Mouse (Mus musculus): ENCODE measurements around the gene Loxl1. TPM values are rescaled to one million over a fixed set of nuclear protein-coding genes. Genes with fewer than 3 reads are reported as not detected.
"Not testable (repeated sequence)": the region's sequence is repeated elsewhere in the genome, so short reads cannot be mapped to it uniquely, and the experiment has no call there.

The Loxl1 gene
- polyA plus RNA-seq, 2 experiments = 0.80 to 1.2 TPM

DNA sequence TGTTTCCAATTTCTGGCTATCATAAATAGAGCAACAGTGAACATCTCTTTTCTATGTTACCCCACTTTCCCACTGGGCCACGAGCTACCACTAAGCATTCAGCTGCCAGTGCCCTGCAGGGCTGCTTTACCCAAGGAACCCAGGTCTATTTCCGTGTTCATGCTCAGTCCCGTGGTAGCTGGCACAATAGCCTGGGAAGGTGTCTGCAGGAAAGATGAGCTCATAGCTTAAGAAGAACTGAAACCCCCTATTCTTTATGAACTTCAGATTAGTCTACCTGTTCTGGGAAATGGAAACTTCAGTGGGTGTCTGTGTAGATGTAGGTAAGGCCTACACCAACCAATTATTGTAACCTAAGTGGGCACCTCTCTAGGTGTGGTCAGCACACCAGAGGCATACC, 47.6 kb downstream of the Loxl1 start:
- no peak for TF ChIP-seq EP300 (IDR thresholded peaks at IDR 0.05; ENCODE audit: low read depth)
- no peak for TF ChIP-seq CTCF (IDR thresholded peaks at IDR 0.05; ENCODE audit: low read depth)
- Histone ChIP-seq H3K27me3 (ENCODE audit: control insufficient read depth, insufficient read depth, low read length) (no peaks in the 10 kb centered on the region), H3K4me2 (ENCODE audit: low read depth) (no peak overlapping the region), H3K4me1 (replicated peaks; ENCODE audit: control insufficient read depth in 2 of 2, insufficient read depth in 2 of 2, low read length in 1 of 2) (peaks cover 0 to 10% of the 10 kb centered on the region in 2 experiments; a peak in 2 of 4 replicates), H3K36me3 (replicated peaks; ENCODE audit: control insufficient read depth, insufficient read depth, low read depth) (no peaks in the 10 kb centered on the region), H3K9ac (replicated peaks) (no peak overlapping the region), H3K27ac (no peak overlapping the region), H3K9me3 (ENCODE audit: control insufficient read depth, low read length) (no peaks in the 10 kb centered on the region), H3K4me3 (ENCODE audit: insufficient read depth in 1 of 2, low read depth in 2 of 2, low read length in 2 of 2) (no peak overlapping the region)
- 44% methylated on average over 3 of the region's 3 CpGs for WGBS (ENCODE audit: insufficient replicate concordance)
- DNase-seq (ENCODE audit: low read depth in 3 of 3, low spot score in 3 of 3) = no peak
- no peak for ATAC-seq (ENCODE audit: insufficient read depth)

- 76% methylated on average over 5 of the region's 5 CpGs for WGBS (ENCODE audit: insufficient replicate concordance)
- Histone ChIP-seq H3K27me3 (ENCODE audit: control insufficient read depth, insufficient read depth, low read length) (no peaks in the 10 kb centered on the region), H3K9ac (replicated peaks) (no peak overlapping the region), H3K4me1 (replicated peaks; ENCODE audit: control insufficient read depth in 2 of 2, insufficient read depth in 2 of 2, low read length in 1 of 2) (peaks cover 0 to 8% of the 10 kb centered on the region in 2 experiments; a peak in 2 of 4 replicates), H3K9me3 (ENCODE audit: control insufficient read depth, low read length) (no peaks in the 10 kb centered on the region), H3K4me2 (ENCODE audit: low read depth) (no peak overlapping the region), H3K27ac (no peak overlapping the region), H3K36me3 (replicated peaks; ENCODE audit: control insufficient read depth, insufficient read depth, low read depth) (no peaks in the 10 kb centered on the region), H3K4me3 (ENCODE audit: insufficient read depth in 1 of 2, low read depth in 2 of 2, low read length in 2 of 2) (no peak overlapping the region)
- no peak for TF ChIP-seq EP300 (IDR thresholded peaks at IDR 0.05; ENCODE audit: low read depth)
- TF ChIP-seq CTCF (IDR thresholded peaks at IDR 0.05; ENCODE audit: low read depth) = no peak
- no peak for DNase-seq (ENCODE audit: low read depth in 3 of 3, low spot score in 3 of 3)
- ATAC-seq (ENCODE audit: insufficient read depth) = no peak
Measured at GRCm38 (mm10) chr9:58262507-58262906, 50.5 kb downstream of the Loxl1 start.

DNA sequence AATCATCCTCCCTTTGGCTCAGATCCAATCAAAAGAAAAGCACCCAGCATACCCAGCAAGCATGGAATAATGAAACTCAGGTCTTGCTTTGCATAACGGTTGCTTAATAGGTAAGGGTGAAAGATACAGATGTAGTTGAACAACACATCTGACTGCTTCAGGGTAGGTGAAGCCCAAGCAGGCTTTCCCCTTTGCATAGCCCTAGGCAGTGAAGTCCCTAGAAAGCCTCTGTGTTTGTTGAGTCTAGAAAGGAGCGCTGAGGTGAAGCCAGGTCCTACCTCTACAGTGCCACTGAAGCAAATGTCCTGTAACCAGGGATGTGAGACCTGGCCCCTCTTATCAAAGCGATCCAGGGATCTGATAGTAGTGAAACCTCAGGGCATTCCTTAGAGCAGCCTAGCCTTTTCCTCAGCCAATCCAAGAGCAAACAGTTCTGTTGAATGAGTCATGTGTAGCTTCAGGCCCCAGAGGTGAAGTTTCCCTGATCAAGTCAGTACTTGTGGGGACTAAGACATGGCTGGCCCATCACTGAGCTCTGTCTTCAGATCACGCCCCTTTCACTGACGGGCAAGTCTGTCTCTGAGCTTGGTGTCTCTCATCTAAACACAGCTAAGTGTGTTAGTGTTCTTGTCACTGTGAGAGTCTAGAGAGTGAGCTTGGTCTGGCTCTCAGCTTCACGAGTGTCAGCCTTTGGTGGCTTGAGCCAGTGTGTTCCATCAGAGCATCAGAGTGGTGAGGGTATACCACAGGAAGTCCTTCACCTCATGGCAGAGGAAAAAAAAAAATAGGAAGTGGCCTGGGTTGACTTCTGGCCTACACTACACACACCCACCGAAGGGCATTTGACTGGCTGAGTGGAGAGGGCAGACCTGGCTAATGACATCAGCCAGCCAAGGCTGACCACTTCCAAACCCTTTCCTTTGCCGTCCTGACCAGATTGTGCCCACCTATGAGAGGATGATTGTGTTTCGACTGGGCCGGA, 57.0 kb downstream of the Loxl1 start:
- 56% methylated on average over 10 of the region's 10 CpGs for WGBS (ENCODE audit: insufficient replicate concordance)
- no peaks in the 10 kb centered on the region for H3K27me3 ChIP-seq (ENCODE audit: control insufficient read depth, insufficient read depth, low read length)
- DNase-seq (ENCODE audit: low read depth in 3 of 3, low spot score in 3 of 3) (no peak), ATAC-seq (ENCODE audit: insufficient read depth) (no peak)
- H3K9ac ChIP-seq (replicated peaks) = no peak overlapping the region
- no peak overlapping the region for H3K4me3 ChIP-seq (ENCODE audit: insufficient read depth in 1 of 2, low read depth in 2 of 2, low read length in 2 of 2)
- H3K9me3 ChIP-seq (ENCODE audit: control insufficient read depth, low read length) = no peaks in the 10 kb centered on the region
- no peak overlapping the region for H3K4me2 ChIP-seq (ENCODE audit: low read depth)
- H3K4me1 ChIP-seq (replicated peaks; ENCODE audit: control insufficient read depth in 2 of 2, insufficient read depth in 2 of 2, low read length in 1 of 2) = peaks cover 5 to 15% of the 10 kb centered on the region in 2 experiments
- TF ChIP-seq CTCF (IDR thresholded peaks at IDR 0.05; ENCODE audit: low read depth) (no peak), EP300 (IDR thresholded peaks at IDR 0.05; ENCODE audit: low read depth) (no peak)
- H3K27ac ChIP-seq = no peak overlapping the region
- H3K36me3 ChIP-seq (replicated peaks; ENCODE audit: control insufficient read depth, insufficient read depth, low read depth) = no peaks in the 10 kb centered on the region

GRCm38 (mm10) chr9:58255105-58255504, 57.9 kb downstream of the Loxl1 start:
- TF ChIP-seq CTCF (IDR thresholded peaks at IDR 0.05; ENCODE audit: low read depth) (no peak), EP300 (IDR thresholded peaks at IDR 0.05; ENCODE audit: low read depth) (no peak)
- Histone ChIP-seq H3K9me3 (ENCODE audit: control insufficient read depth, low read length) (no peaks in the 10 kb centered on the region), H3K4me3 (ENCODE audit: insufficient read depth in 1 of 2, low read depth in 2 of 2, low read length in 2 of 2) (no peak overlapping the region), H3K36me3 (replicated peaks; ENCODE audit: control insufficient read depth, insufficient read depth, low read depth) (no peaks in the 10 kb centered on the region), H3K27ac (no peak overlapping the region), H3K9ac (replicated peaks) (no peak overlapping the region), H3K4me2 (ENCODE audit: low read depth) (no peak overlapping the region), H3K4me1 (replicated peaks; ENCODE audit: control insufficient read depth in 2 of 2, insufficient read depth in 2 of 2, low read length in 1 of 2) (peaks cover 10 to 21% of the 10 kb centered on the region in 2 experiments), H3K27me3 (ENCODE audit: control insufficient read depth, insufficient read depth, low read length) (no peaks in the 10 kb centered on the region)
- ATAC-seq (ENCODE audit: insufficient read depth) = no peak
- DNase-seq (ENCODE audit: low read depth in 3 of 3, low spot score in 3 of 3) = no peak
- WGBS (ENCODE audit: insufficient replicate concordance) = 45% methylated on average over 2 of the region's 2 CpGs

- H3K9me3 ChIP-seq (ENCODE audit: control insufficient read depth, low read length); H3K36me3 ChIP-seq (replicated peaks; ENCODE audit: control insufficient read depth, insufficient read depth, low read depth); ATAC-seq (ENCODE audit: insufficient read depth); H3K27me3 ChIP-seq (ENCODE audit: control insufficient read depth, insufficient read depth, low read length); DNase-seq (ENCODE audit: low read depth in 3 of 3, low spot score in 3 of 3): not testable (repeated sequence)
- peak overlapping the region; percentile 77 for H3K27ac ChIP-seq
- peak overlapping the region; percentile 87 for H3K4me2 ChIP-seq (ENCODE audit: low read depth)
- WGBS (ENCODE audit: insufficient replicate concordance) = 51% methylated on average over 5 of the region's 5 CpGs
- H3K4me3 ChIP-seq (ENCODE audit: insufficient read depth in 1 of 2, low read depth in 2 of 2, low read length in 2 of 2) = peak overlapping the region; percentile 64 to 67
- H3K4me1 ChIP-seq (replicated peaks; ENCODE audit: control insufficient read depth in 2 of 2, insufficient read depth in 2 of 2, low read length in 1 of 2) = peaks cover 14 to 25% of the 10 kb centered on the region in 2 experiments
- H3K9ac ChIP-seq (replicated peaks) = peak overlapping the region; percentile 71
Measured at GRCm38 (mm10) chr9:58253805-58254122, 59.2 kb downstream of the Loxl1 start.

Measured in liver, embryonic 14.5 days (tissue).